Mouse (Mus musculus) heart, embryonic 12.5 days (tissue): ENCODE measurements around the gene Gm10273. TPM values are rescaled to one million over a fixed set of nuclear protein-coding genes. Genes with fewer than 3 reads are reported as not detected.

Experiments used
- ATAC-seq: fragments of 200-750 bp; cut with Nextera tagmentation; 2 replicates; pipeline ENCODE4 v1.8.0; 2017; ENCODE audit warnings: moderate TSS enrichment, moderate library complexity; ENCODE audit not compliant: insufficient number of reproducible peaks, low FRiP score
- H3K27ac ChIP-seq: fragments of 300-500 bp; sonication (generic); 2 replicates; pipeline ENCODE4 v1.5.1; 2016; ENCODE audit warnings: mild to moderate bottlenecking, moderate library complexity; ENCODE audit not compliant: poor library complexity, severe bottlenecking
- H3K27me3 ChIP-seq: fragments of 300-500 bp; sonication (generic); replicated peaks from 2 replicates; pipeline ENCODE4 v1.6.1; 2016; ENCODE audit warnings: mild to moderate bottlenecking, moderate library complexity
- H3K36me3 ChIP-seq: fragments of 300-500 bp; sonication (generic); 2 replicates; pipeline ENCODE4 v1.6.1; 2016; ENCODE audit warnings: mild to moderate bottlenecking, moderate library complexity
- H3K4me1 ChIP-seq: fragments of 300-500 bp; sonication (generic); replicated peaks from 2 replicates; pipeline ENCODE4 v1.6.1; 2016; ENCODE audit warnings: mild to moderate bottlenecking
- H3K4me2 ChIP-seq: fragments of 300-500 bp; sonication (generic); 2 replicates; pipeline ENCODE4 v1.6.1; 2016; ENCODE audit warnings: mild to moderate bottlenecking, moderate library complexity
- H3K4me3 ChIP-seq: fragments of 300-500 bp; sonication (generic); 2 replicates; pipeline ENCODE4 v1.5.1; 2016; ENCODE audit warnings: mild to moderate bottlenecking
- H3K9ac ChIP-seq: fragments of 300-500 bp; sonication (generic); 2 replicates; pipeline ENCODE4 v1.6.1; 2016; ENCODE audit warnings: mild to moderate bottlenecking, moderate library complexity
- H3K9me3 ChIP-seq: fragments of 300-500 bp; sonication (generic); replicated peaks from 2 replicates; pipeline ENCODE4 v1.6.1; 2016; ENCODE audit warnings: mild to moderate bottlenecking, moderate library complexity
- WGBS: fragments of 180-500 bp; shearing (Covaris S2); methylation state at CpG from one replicate; pipeline ENCODE4 v1.1.7; 2016; 5-methylcytosine and 5-hydroxymethylcytosine counted together
- polyA plus RNA-seq: library from polyadenylated mRNA; unstranded; fragments of >200 nt; fragmentation: Nextera tagmentation; extraction: Ambion mirVana; gene quantifications from 2 replicates; pipeline ENCODE4 v1.2.1, GENCODE M21; 2016

Gm10273 gene
- polyA plus RNA-seq, 1 experiment from 2014 or later, result 7.2 TPM

GRCm38 (mm10) chr10:59430701-59431218 is 35.3 kb downstream of the Gm10273 start:
- Histone ChIP-seq H3K4me1 (peaks cover 26% of the 10 kb centered on the region), H3K9ac (no peak overlapping the region), H3K4me3 (no peak overlapping the region), H3K27me3 (no peaks in the 10 kb centered on the region), H3K9me3 (no peaks in the 10 kb centered on the region), H3K36me3 (no peaks in the 10 kb centered on the region), H3K27ac (peak overlapping the region; percentile 31; the same call in 1 of the 2 replicates), H3K4me2 (0 out of 2 replicates have a peak overlapping the region, but pooled peaks have one; percentile 14)
- ATAC-seq, result peak; percentile 76
- WGBS, result 10% methylated on average over 6 of the region's 6 CpGs

- Histone ChIP-seq H3K27ac (no peak overlapping the region), H3K36me3 (no peaks in the 10 kb centered on the region)
- WGBS, result 92% methylated on average over 18 of the region's 18 CpGs
Measured at GRCm38 (mm10) chr10:59435746-59436145, 40.3 kb downstream of the Gm10273 start.

GRCm38 (mm10) chr10:59438651-59439050 is 43.2 kb downstream of the Gm10273 start:
- H3K27me3 ChIP-seq, result no peaks in the 10 kb centered on the region
- no peak overlapping the region for H3K9ac ChIP-seq
- peaks cover 30% of the 10 kb centered on the region for H3K4me1 ChIP-seq
- H3K4me2 ChIP-seq, result no peak overlapping the region
- no peak for ATAC-seq
- H3K27ac ChIP-seq, result no peak overlapping the region
- H3K36me3 ChIP-seq, result no peaks in the 10 kb centered on the region
- WGBS, result 88% methylated on average over 12 of the region's 12 CpGs
- no peaks in the 10 kb centered on the region for H3K9me3 ChIP-seq
- no peak overlapping the region for H3K4me3 ChIP-seq

More at GRCm38 (mm10) chr10:59435746-59436145, 40.3 kb downstream of the Gm10273 start:
- no peak overlapping the region for H3K9ac ChIP-seq
- H3K4me3 ChIP-seq, result no peak overlapping the region
- H3K27me3 ChIP-seq, result no peaks in the 10 kb centered on the region
- H3K4me2 ChIP-seq, result no peak overlapping the region
- peaks cover 20% of the 10 kb centered on the region for H3K4me1 ChIP-seq
- no peaks in the 10 kb centered on the region for H3K9me3 ChIP-seq
- no peak for ATAC-seq

GRCm38 (mm10) chr10:59439508-59439931 is 44.1 kb downstream of the Gm10273 start:
- no peak for ATAC-seq
- no peaks in the 10 kb centered on the region for H3K9me3 ChIP-seq
- WGBS, result 40% methylated on average over 5 of the region's 5 CpGs
- no peaks in the 10 kb centered on the region for H3K36me3 ChIP-seq
- no peak overlapping the region for H3K9ac ChIP-seq
- 0 out of 2 replicates have a peak overlapping the region, but pooled peaks have one; percentile 6 for H3K27ac ChIP-seq
- H3K4me3 ChIP-seq, result no peak overlapping the region
- H3K4me1 ChIP-seq, result peaks cover 38% of the 10 kb centered on the region
- H3K27me3 ChIP-seq, result no peaks in the 10 kb centered on the region
- no peak overlapping the region for H3K4me2 ChIP-seq

- no peak for ATAC-seq
Measured at GRCm38 (mm10) chr10:59440177-59440576, 44.7 kb downstream of the Gm10273 start.

GRCm38 (mm10) chr10:59441735-59442134 is 46.3 kb downstream of the Gm10273 start, which contains the start of gene Oit3:
Gene Oit3, minus strand, starts transcription at chr10:59441778.
- Histone ChIP-seq H3K4me2 (no peak within 1 kb of the TSS), H3K4me1 (peaks cover 52% of the 10 kb centered on the region), H3K27ac (no peak within 1 kb of the TSS), H3K9ac (no peak within 1 kb of the TSS), H3K4me3 (no peak within 1 kb of the TSS), H3K27me3 (no peaks in the 10 kb centered on the region), H3K9me3 (no peaks in the 10 kb centered on the region), H3K36me3 (no peaks in the 10 kb centered on the region)
- 0 out of 2 replicates have a peak, but pooled peaks have one; percentile 20 for ATAC-seq
- WGBS, result 47% methylated on average over 11 of the region's 11 CpGs

More at GRCm38 (mm10) chr10:59440177-59440576, 44.7 kb downstream of the Gm10273 start:
- Histone ChIP-seq H3K36me3 (no peaks in the 10 kb centered on the region), H3K27ac (no peak overlapping the region), H3K27me3 (no peaks in the 10 kb centered on the region), H3K4me2 (no peak overlapping the region), H3K9ac (no peak overlapping the region), H3K9me3 (no peaks in the 10 kb centered on the region), H3K4me3 (no peak overlapping the region), H3K4me1 (peaks cover 44% of the 10 kb centered on the region)
- 34% methylated on average over 6 of the region's 6 CpGs for WGBS

- WGBS, result 5% methylated on average over 7 of the region's 7 CpGs
- Histone ChIP-seq H3K9ac (no peak overlapping the region), H3K9me3 (no peaks in the 10 kb centered on the region), H3K36me3 (no peaks in the 10 kb centered on the region), H3K27ac (no peak overlapping the region), H3K4me1 (peaks cover 61% of the 10 kb centered on the region), H3K4me3 (no peak overlapping the region), H3K27me3 (no peaks in the 10 kb centered on the region), H3K4me2 (no peak overlapping the region; the same call in 1 of the 2 replicates)
- no peak for ATAC-seq
Measured at GRCm38 (mm10) chr10:59443212-59443611, 47.8 kb downstream of the Gm10273 start.

- Histone ChIP-seq H3K9ac (no peak overlapping the region), H3K9me3 (no peaks in the 10 kb centered on the region), H3K27me3 (no peaks in the 10 kb centered on the region), H3K27ac (no peak overlapping the region), H3K4me2 (no peak overlapping the region), H3K36me3 (no peaks in the 10 kb centered on the region), H3K4me3 (no peak overlapping the region), H3K4me1 (peaks cover 60% of the 10 kb centered on the region)
- 79% methylated on average over 3 of the region's 3 CpGs for WGBS
- ATAC-seq, result no peak
Measured at GRCm38 (mm10) chr10:59444106-59444505, 48.7 kb downstream of the Gm10273 start.

- H3K4me1 ChIP-seq, result peaks cover 54% of the 10 kb centered on the region
- 0 out of 2 replicates have a peak, but pooled peaks cover 3% of the 10 kb centered on the region for H3K36me3 ChIP-seq
- no peaks in the 10 kb centered on the region for H3K27me3 ChIP-seq
- H3K4me2 ChIP-seq, result no peak overlapping the region
- no peak overlapping the region for H3K4me3 ChIP-seq
- ATAC-seq, result no peak
- H3K9me3 ChIP-seq, result no peaks in the 10 kb centered on the region
- no peak overlapping the region for H3K27ac ChIP-seq
- H3K9ac ChIP-seq, result no peak overlapping the region
- WGBS, result 31% methylated on average over 8 of the region's 8 CpGs
Measured at GRCm38 (mm10) chr10:59444635-59445034, 49.2 kb downstream of the Gm10273 start.

Other genes starting within 250 kb of the Gm10273 start
- 35.0 and 35.1 TPM in 2 replicates for gene Sept10, start 173.8 kb upstream of the Gm10273 start, polyA plus RNA-seq
- 4.3 TPM in 2 replicates for gene Sowahc, start 173.7 kb upstream of the Gm10273 start, polyA plus RNA-seq
- gene P4ha1, start 72.3 kb upstream of the Gm10273 start, polyA plus RNA-seq, result 58.9 and 59.3 TPM in 2 replicates
- gene Pla2g12b, start 8.0 kb downstream of the Gm10273 start, polyA plus RNA-seq, result 0.30 and 1.4 TPM in 2 replicates
- 4.5 and 5.7 TPM in 2 replicates for gene Oit3, start 46.1 kb downstream of the Gm10273 start, polyA plus RNA-seq
- not detected in 2 replicates for gene Gm10322, start 220.4 kb downstream of the Gm10273 start, polyA plus RNA-seq
- gene Mcu, start 221.1 kb downstream of the Gm10273 start, polyA plus RNA-seq, result 27.5 and 27.8 TPM in 2 replicates